Mouse (Mus musculus): ENCODE measurements around the gene Fbxo8. TPM values are rescaled to one million over a fixed set of nuclear protein-coding genes. Genes with fewer than 3 reads are reported as not detected.

Fbxo8 gene
- polyA plus RNA-seq, 1 experiment from 2014 or later: 43.1 TPM

DNA sequence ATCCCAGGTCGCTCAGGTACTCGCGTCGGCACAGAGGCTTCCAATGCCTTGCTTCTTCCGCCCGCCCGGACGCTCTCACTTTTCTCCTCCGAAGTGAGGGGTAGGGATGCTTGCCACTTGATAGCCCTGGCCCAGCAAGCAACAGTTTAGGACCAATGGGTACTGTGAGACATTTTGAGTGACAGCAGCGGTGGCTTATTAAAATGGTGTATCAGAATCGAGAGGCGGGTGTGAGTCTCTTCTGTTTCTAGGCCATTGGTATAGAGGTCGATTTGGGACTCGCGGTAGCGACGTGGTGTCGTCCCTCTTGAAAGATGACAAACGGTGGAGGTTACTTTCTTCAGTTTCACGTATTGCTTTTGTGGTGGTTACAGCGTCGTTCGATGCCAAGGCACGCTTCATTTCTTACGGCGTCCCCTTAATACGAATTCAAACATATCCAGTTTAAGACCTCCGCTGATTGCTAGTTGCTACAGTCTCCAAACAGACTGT, 517 bp downstream of the Fbxo8 start:
- Histone ChIP-seq H3K36me3 (no peaks in the 10 kb centered on the region), H3K4me1 (replicated peaks) (peaks cover 24% of the 10 kb centered on the region), H3K27me3 (no peaks in the 10 kb centered on the region), H3K4me3 (replicated peaks) (peak overlapping the region; percentile 82), H3K4me2 (peak overlapping the region; percentile 90), H3K9ac (peak overlapping the region; percentile 90), H3K9me3 (replicated peaks) (no peaks in the 10 kb centered on the region), H3K27ac (peak overlapping the region; percentile 89)
- WGBS (ENCODE audit: insufficient replicate concordance): under 1% methylated on average over 28 of the region's 28 CpGs
- ATAC-seq (ENCODE audit: low read depth): peak; percentile 96
- DNase-seq: peak; percentile 85

DNA sequence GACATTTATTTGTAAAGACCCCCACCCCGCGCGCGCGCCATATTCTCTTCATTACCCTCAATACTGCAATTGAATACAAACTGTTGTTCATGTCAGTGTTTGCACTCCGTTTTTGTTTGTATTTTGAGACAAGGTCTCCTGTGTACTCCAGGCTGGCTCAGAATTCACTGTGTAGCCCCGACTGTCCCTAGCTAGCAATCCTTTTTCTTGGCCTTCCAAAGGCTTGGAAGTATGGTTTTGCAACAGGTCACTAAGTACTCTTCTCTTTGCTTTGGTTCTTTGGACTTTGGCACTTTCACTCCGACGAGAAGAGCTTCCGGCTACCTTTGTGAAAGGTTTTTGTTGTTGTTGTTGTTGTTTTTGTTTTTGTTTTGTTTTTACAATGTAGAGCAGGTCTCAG, 1.2 kb downstream of the Fbxo8 start:
- Histone ChIP-seq H3K27me3 (no peaks in the 10 kb centered on the region), H3K4me1 (replicated peaks) (peaks cover 24% of the 10 kb centered on the region), H3K4me2 (peak overlapping the region; percentile 90), H3K9me3 (replicated peaks) (no peaks in the 10 kb centered on the region), H3K27ac (peak overlapping the region; percentile 89; the same call in 1 of the 2 replicates), H3K4me3 (replicated peaks) (peak overlapping the region; percentile 82), H3K9ac (peak overlapping the region; percentile 90), H3K36me3 (no peaks in the 10 kb centered on the region)
- ATAC-seq (ENCODE audit: low read depth) (no peak), DNase-seq (peak; percentile 2)
- 20% methylated on average over 10 of the region's 10 CpGs for WGBS (ENCODE audit: insufficient replicate concordance)

DNA sequence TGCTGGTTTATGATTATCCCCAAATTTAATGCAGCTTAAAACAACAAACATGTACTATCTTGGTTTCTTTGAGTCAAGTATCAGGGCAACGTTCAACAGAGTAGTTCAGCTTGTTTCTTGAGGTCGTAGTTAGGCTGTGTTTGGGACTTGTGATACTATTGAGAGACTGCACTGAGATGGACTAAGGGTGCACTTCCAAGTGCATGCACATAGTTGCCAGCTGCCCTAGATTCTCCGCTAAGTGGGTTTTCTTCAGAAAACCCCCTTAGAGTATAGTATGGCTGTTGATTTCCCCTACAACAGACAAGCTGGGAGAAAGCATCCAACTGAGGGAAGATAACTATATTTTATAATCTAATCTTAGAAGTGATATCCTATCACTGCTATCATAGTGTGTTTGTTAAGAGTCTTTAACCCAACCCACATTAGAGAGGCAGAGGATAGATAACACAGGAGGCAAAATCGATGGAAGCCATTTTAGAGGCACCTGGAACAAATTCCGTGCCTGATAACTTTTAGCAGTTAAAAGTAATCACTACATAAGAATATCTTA, 1.7 kb downstream of the Fbxo8 start:
- no peaks in the 10 kb centered on the region for H3K9me3 ChIP-seq (replicated peaks)
- no peak for ATAC-seq (ENCODE audit: low read depth)
- H3K4me1 ChIP-seq (replicated peaks): peaks cover 24% of the 10 kb centered on the region
- peak overlapping the region; percentile 90 for H3K4me2 ChIP-seq
- H3K4me3 ChIP-seq (replicated peaks): peak overlapping the region; percentile 82
- peak overlapping the region; percentile 47; the same call in 1 of the 2 replicates for H3K9ac ChIP-seq
- H3K36me3 ChIP-seq: no peaks in the 10 kb centered on the region
- H3K27me3 ChIP-seq: no peaks in the 10 kb centered on the region
- no peak for DNase-seq
- 39% methylated on average over 5 of the region's 5 CpGs for WGBS (ENCODE audit: insufficient replicate concordance)
- peak overlapping the region; percentile 50; the same call in 1 of the 2 replicates for H3K27ac ChIP-seq

DNA sequence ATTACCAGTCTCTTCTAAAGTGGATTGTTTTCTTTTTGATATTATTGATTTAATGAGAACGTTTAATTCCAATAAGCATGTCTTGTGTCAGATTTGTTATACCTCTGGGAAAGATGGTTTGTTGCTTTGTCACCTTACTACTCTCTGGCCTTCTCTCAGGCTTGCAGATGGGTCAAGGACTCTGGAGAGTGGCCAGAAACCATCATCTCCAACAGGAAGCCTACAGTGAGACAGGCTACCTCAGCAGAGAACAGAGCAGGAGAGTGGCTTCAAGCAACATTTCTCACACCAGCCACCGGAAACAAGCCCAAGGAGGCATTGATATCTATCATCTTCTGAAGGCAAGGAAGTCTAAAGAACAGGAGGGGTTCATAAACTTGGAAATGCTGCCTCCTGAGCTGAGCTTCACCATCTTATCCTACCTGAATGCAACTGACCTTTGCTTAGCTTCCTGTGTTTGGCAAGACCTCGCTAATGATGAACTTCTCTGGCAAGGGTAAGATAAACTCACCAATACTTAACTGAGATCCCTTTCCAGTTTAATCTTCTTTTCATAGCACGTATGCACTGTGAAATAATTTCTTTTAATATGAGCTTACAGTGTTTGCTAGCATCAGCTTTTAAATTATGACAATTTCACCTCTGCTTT, 13.6 kb downstream of the Fbxo8 start:
- DNase-seq: no peak
- H3K27ac ChIP-seq: no peak overlapping the region
- 52% methylated on average over 4 of the region's 4 CpGs for WGBS (ENCODE audit: insufficient replicate concordance)

DNA sequence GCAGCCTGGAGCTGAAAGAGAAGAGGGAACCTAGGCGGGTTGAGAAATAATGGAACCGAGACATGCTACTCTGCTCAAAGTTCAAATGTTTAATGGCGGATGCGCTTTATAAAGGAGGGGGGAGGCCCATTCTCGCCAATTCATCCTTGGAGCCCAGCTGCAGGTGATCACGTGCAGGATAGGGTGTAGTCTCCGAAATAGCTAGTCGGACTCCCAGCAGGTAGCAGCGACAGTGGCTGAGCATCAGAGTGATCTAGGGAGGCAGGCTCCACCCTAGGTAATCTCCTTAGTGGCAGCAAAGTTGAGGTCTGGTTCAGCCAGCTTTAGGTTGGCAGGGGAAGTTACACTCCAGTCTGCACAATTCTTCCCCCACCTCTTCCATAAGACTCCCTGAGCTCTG, 16.0 kb downstream of the Fbxo8 start:
- DNase-seq (no peak), ATAC-seq (ENCODE audit: low read depth) (no peak)
- H3K27me3 ChIP-seq: no peaks in the 10 kb centered on the region
- H3K4me3 ChIP-seq (replicated peaks): no peak overlapping the region
- WGBS (ENCODE audit: insufficient replicate concordance): 85% methylated on average over 9 of the region's 9 CpGs
- no peak overlapping the region for H3K4me2 ChIP-seq
- H3K9me3 ChIP-seq (replicated peaks): no peaks in the 10 kb centered on the region
- no peak overlapping the region for H3K9ac ChIP-seq
- 0 out of 2 replicates have a peak, but pooled peaks cover 8% of the 10 kb centered on the region for H3K4me1 ChIP-seq (replicated peaks)
- H3K36me3 ChIP-seq: peaks cover 5% of the 10 kb centered on the region; the same call in 1 of the 2 replicates
- no peak overlapping the region for H3K27ac ChIP-seq

More for the DNA sequence above, 13.6 kb downstream of the Fbxo8 start:
- ATAC-seq (ENCODE audit: low read depth): no peak
- no peak overlapping the region for H3K4me2 ChIP-seq
- no peak overlapping the region for H3K9ac ChIP-seq
- peaks cover 5% of the 10 kb centered on the region; the same call in 1 of the 2 replicates for H3K36me3 ChIP-seq
- no peak overlapping the region for H3K4me3 ChIP-seq (replicated peaks)
- 0 out of 2 replicates have a peak, but pooled peaks cover 8% of the 10 kb centered on the region for H3K4me1 ChIP-seq (replicated peaks)
- no peaks in the 10 kb centered on the region for H3K27me3 ChIP-seq
- H3K9me3 ChIP-seq (replicated peaks): no peaks in the 10 kb centered on the region

DNA sequence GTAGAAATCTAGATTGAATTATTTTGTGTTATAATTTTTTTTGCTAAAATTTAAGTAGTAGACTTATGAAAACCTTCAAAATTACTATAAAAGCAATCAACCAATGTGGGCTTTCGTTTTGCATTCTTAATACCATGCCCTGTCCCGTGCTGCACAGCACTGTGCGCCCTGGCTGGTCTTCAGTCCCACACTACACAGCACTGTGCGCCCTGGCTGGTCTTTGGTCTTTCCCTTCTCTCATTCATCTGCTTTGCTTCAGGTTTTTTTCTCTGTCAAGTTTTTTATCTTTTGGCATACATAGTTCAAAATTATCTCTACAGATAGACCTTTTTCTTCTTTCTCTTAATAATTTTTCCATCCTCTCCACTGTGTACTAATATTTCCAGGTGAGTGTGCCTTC, 30.0 kb downstream of the Fbxo8 start:
- Histone ChIP-seq H3K9ac (no peak overlapping the region), H3K36me3 (no peaks in the 10 kb centered on the region), H3K27ac (no peak overlapping the region), H3K9me3 (replicated peaks) (no peaks in the 10 kb centered on the region), H3K4me3 (replicated peaks) (no peak overlapping the region), H3K4me1 (replicated peaks) (no peaks in the 10 kb centered on the region), H3K4me2 (no peak overlapping the region), H3K27me3 (no peaks in the 10 kb centered on the region)
- WGBS (ENCODE audit: insufficient replicate concordance): 81% methylated on average over 4 of the region's 4 CpGs
- DNase-seq (no peak), ATAC-seq (ENCODE audit: low read depth) (no peak)

DNA sequence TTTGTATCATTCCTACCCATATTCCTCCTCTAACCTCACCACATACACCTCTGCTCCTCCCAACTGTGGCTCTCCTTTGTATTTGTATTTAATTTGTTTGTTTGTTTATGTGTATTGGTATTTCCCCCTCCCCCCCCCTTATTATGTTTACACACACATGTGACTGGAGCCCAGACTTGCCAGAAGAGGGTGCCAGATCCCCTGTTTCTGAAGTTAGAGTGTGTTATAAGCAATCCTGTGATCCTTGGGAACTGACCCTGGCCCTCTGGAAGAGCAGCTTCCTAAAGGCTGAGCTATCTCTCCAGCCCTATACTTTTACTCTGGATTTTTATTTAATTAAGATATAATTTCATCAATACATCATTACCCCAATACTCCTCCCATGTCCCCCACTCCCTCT, 32.0 kb downstream of the Fbxo8 start:
- no peaks in the 10 kb centered on the region for H3K36me3 ChIP-seq
- no peak overlapping the region for H3K27ac ChIP-seq
- DNase-seq: no peak
- no peaks in the 10 kb centered on the region for H3K27me3 ChIP-seq
- H3K9ac ChIP-seq: no peak overlapping the region
- H3K9me3 ChIP-seq (replicated peaks): no peaks in the 10 kb centered on the region
- H3K4me3 ChIP-seq (replicated peaks): no peak overlapping the region
- no peak for ATAC-seq (ENCODE audit: low read depth)
- no peak overlapping the region for H3K4me2 ChIP-seq
- H3K4me1 ChIP-seq (replicated peaks): no peaks in the 10 kb centered on the region

DNA sequence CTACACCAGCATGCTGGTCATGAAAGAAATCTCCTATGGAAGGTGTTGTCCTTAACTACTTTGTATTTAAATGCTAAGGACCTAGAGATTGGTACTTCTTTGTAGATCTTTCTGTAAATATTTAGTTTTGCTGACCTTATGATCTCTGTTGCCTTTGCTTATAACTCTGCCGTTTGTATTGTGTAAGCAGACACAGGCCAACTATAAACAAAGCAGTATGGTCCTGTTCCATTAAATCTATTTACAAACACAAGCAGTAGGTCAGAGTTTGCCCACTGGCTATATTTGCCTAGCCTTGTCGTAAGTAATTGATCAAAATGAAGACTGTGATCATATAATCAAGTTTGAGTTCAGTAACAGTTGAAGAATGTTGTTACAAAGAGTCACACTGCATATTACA, 38.1 kb downstream of the Fbxo8 start:
- Histone ChIP-seq H3K4me2 (no peak overlapping the region), H3K9me3 (replicated peaks) (no peaks in the 10 kb centered on the region), H3K27me3 (no peaks in the 10 kb centered on the region), H3K27ac (no peak overlapping the region), H3K4me1 (replicated peaks) (no peaks in the 10 kb centered on the region), H3K9ac (no peak overlapping the region), H3K36me3 (peaks cover 10% of the 10 kb centered on the region), H3K4me3 (replicated peaks) (no peak overlapping the region)
- ATAC-seq (ENCODE audit: low read depth) (peak; percentile 55), DNase-seq (no peak)
- WGBS (ENCODE audit: insufficient replicate concordance): 61% methylated on average over 2 of the region's 2 CpGs

DNA sequence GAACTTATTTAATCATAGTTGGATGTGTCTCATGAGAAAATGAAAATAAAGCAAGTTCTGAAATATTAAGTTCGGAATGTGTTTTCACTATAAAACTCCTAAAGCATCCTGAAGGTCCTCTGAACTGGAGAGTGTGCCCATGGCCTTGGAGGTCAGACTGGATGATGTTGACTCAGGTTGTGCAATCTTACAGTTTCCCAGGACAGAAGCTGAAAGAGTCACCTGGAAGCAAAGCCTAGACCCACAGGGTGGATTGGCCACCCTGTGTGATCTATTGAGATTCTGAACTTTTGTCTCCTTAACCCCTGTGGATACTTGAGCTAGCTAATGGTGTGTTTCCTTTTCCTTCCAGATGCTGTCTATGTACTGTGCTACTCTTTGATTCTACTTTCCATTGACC, 40.2 kb downstream of the Fbxo8 start:
- ATAC-seq (ENCODE audit: low read depth) (peak; percentile 74), DNase-seq (no peak)
- H3K36me3 ChIP-seq: peaks cover 10% of the 10 kb centered on the region
- H3K27me3 ChIP-seq: no peaks in the 10 kb centered on the region
- H3K4me2 ChIP-seq: no peak overlapping the region
- no peaks in the 10 kb centered on the region for H3K9me3 ChIP-seq (replicated peaks)
- no peak overlapping the region for H3K4me3 ChIP-seq (replicated peaks)
- H3K9ac ChIP-seq: no peak overlapping the region
- 81% methylated on average over 1 of the region's 1 CpGs for WGBS (ENCODE audit: insufficient replicate concordance)
- no peak overlapping the region for H3K27ac ChIP-seq
- H3K4me1 ChIP-seq (replicated peaks): no peaks in the 10 kb centered on the region

DNA sequence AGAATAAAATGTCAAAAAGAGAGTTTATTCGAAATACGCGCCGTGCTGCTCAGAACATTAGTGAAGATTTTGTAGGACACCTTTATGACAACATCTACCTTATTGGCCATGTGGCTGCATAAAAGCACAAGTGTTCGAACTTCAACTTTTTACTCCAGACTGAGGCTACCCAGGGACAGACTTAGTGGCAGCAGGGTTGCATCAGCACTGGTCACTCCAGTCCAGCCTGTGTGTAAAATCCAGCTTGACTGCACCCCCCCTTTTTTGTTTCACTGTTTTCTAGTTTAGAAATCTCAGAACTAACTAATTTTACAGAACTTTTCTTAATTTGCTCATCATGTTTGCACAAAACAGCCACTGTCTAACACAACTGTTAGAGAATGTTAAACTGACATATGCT, 40.6 kb downstream of the Fbxo8 start:
- no peak overlapping the region for H3K4me2 ChIP-seq
- no peak overlapping the region for H3K27ac ChIP-seq
- WGBS (ENCODE audit: insufficient replicate concordance): 85% methylated on average over 5 of the region's 5 CpGs
- H3K4me1 ChIP-seq (replicated peaks): no peaks in the 10 kb centered on the region
- H3K9me3 ChIP-seq (replicated peaks): no peaks in the 10 kb centered on the region
- H3K4me3 ChIP-seq (replicated peaks): no peak overlapping the region
- peaks cover 10% of the 10 kb centered on the region for H3K36me3 ChIP-seq
- ATAC-seq (ENCODE audit: low read depth): no peak
- no peaks in the 10 kb centered on the region for H3K27me3 ChIP-seq
- no peak for DNase-seq
- H3K9ac ChIP-seq: no peak overlapping the region

DNA sequence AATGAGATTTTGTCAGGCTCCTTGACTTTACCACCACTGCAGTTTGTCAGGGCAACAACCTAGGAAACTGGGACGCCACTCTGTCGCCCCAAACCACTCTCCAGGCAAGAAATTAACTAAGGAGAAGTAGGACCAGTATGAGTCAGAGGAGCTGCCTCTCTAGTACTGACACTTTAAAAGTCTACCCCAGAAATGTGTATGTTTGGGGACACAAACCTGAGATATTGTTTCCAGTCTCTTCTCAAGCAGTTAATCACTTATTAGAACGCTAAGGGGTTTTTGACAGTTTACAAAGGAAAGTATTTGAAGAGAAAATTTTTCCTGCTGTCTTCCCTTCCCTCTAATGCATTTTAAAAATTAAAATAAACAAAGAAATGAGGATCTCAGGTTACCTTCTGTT, 55.6 kb downstream of the Fbxo8 start:
- no peaks in the 10 kb centered on the region for H3K4me1 ChIP-seq (replicated peaks)
- ATAC-seq (ENCODE audit: low read depth): no peak
- no peak overlapping the region for H3K27ac ChIP-seq
- no peak overlapping the region for H3K4me2 ChIP-seq
- H3K9me3 ChIP-seq (replicated peaks): no peaks in the 10 kb centered on the region
- no peak overlapping the region for H3K9ac ChIP-seq
- no peak overlapping the region for H3K4me3 ChIP-seq (replicated peaks)
- H3K27me3 ChIP-seq: no peaks in the 10 kb centered on the region
- no peak for DNase-seq
- WGBS (ENCODE audit: insufficient replicate concordance): 37% methylated on average over 3 of the region's 3 CpGs
- H3K36me3 ChIP-seq: no peaks in the 10 kb centered on the region

DNA sequence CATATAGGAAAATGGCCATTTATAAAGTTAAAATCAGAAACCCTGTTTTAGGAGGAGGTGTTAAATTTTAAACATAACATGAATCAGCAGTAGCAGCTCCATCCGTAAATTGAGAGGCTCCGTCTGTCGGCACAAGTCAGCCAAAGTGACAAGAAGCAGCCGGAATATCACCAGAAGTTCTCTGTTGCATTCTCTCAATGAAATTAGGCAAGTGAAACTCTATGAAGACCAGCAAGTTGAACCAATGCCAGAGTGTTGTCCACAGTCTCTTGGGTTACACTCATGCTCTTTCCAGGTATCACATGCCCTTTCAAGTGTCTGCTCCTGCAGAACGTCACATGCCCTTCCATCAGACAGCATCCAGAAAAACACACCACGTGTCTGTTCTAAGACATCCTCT, 60.8 kb downstream of the Fbxo8 start:
- Histone ChIP-seq H3K27ac (no peak overlapping the region), H3K4me2 (no peak overlapping the region), H3K4me3 (replicated peaks) (no peak overlapping the region), H3K4me1 (replicated peaks) (no peaks in the 10 kb centered on the region), H3K27me3 (no peaks in the 10 kb centered on the region), H3K9me3 (replicated peaks) (no peaks in the 10 kb centered on the region), H3K36me3 (no peaks in the 10 kb centered on the region), H3K9ac (no peak overlapping the region)
- ATAC-seq (ENCODE audit: low read depth) (no peak), DNase-seq (no peak)
- 73% methylated on average over 6 of the region's 6 CpGs for WGBS (ENCODE audit: insufficient replicate concordance)

All from liver, embryonic 13.5 days (tissue).